Mouse (Mus musculus): ENCODE measurements around the gene Idh1. TPM values are rescaled to one million over a fixed set of nuclear protein-coding genes. Genes with fewer than 3 reads are reported as not detected.

Gene Idh1
- polyA plus RNA-seq (2015; fragmentation: Illumina TruSeq; extraction: RNeasy Lipid Tissue Mini Kit (QIAGEN cat#74804); ENCODE audit: insufficient read depth, low replicate concordance), result 67.6 TPM

GRCm38 (mm10) chr1:65186287-65187073 is at the start of gene Idh1, which contains the start of gene Pikfyve:
Idh1 (minus strand) TSS chr1:65186500.
Pikfyve (plus strand) TSS chr1:65186683.

GRCm38 (mm10) chr1:65122574-65123372 is 63.5 kb downstream of the Idh1 start, which contains the start of gene D630023F18Rik:
D630023F18Rik (minus strand) TSS chr1:65123214.

GRCm38 (mm10) chr1:65119438-65119837 is 66.9 kb downstream of the Idh1 start, which contains the start of gene Gm28845:
Gm28845 (minus strand) TSS chr1:65119558.

Other genes with a start within 250 kb of the Idh1 start
- 32.5 TPM for gene Plekhm3, start 229.7 kb downstream of the Idh1 start, polyA plus RNA-seq (2015; fragmentation: Illumina TruSeq; extraction: RNeasy Lipid Tissue Mini Kit (QIAGEN cat#74804); ENCODE audit: insufficient read depth, low replicate concordance)
- 2.5 TPM for gene Akr1cl, start 153.7 kb downstream of the Idh1 start, polyA plus RNA-seq (2015; fragmentation: Illumina TruSeq; extraction: RNeasy Lipid Tissue Mini Kit (QIAGEN cat#74804); ENCODE audit: insufficient read depth, low replicate concordance)
- not detected for gene Cryge, start 135.4 kb downstream of the Idh1 start, polyA plus RNA-seq (2015; fragmentation: Illumina TruSeq; extraction: RNeasy Lipid Tissue Mini Kit (QIAGEN cat#74804); ENCODE audit: insufficient read depth, low replicate concordance)
- not detected for gene Crygd, start 123.0 kb downstream of the Idh1 start, polyA plus RNA-seq (2015; fragmentation: Illumina TruSeq; extraction: RNeasy Lipid Tissue Mini Kit (QIAGEN cat#74804); ENCODE audit: insufficient read depth, low replicate concordance)
- gene Crygc, start 112.8 kb downstream of the Idh1 start, polyA plus RNA-seq (2015; fragmentation: Illumina TruSeq; extraction: RNeasy Lipid Tissue Mini Kit (QIAGEN cat#74804); ENCODE audit: insufficient read depth, low replicate concordance), result not detected
- gene Crygb, start 104.2 kb downstream of the Idh1 start, polyA plus RNA-seq (2015; fragmentation: Illumina TruSeq; extraction: RNeasy Lipid Tissue Mini Kit (QIAGEN cat#74804); ENCODE audit: insufficient read depth, low replicate concordance), result not detected
- gene Cryga, start 83.1 kb downstream of the Idh1 start, polyA plus RNA-seq (2015; fragmentation: Illumina TruSeq; extraction: RNeasy Lipid Tissue Mini Kit (QIAGEN cat#74804); ENCODE audit: insufficient read depth, low replicate concordance), result not detected
- not detected for gene Gm28845, start 66.9 kb downstream of the Idh1 start, polyA plus RNA-seq (2015; fragmentation: Illumina TruSeq; extraction: RNeasy Lipid Tissue Mini Kit (QIAGEN cat#74804); ENCODE audit: insufficient read depth, low replicate concordance)
- 0.14 TPM for gene D630023F18Rik, start 63.3 kb downstream of the Idh1 start, polyA plus RNA-seq (2015; fragmentation: Illumina TruSeq; extraction: RNeasy Lipid Tissue Mini Kit (QIAGEN cat#74804); ENCODE audit: insufficient read depth, low replicate concordance)
- gene Pikfyve, start 183 bp upstream of the Idh1 start, polyA plus RNA-seq (2015; fragmentation: Illumina TruSeq; extraction: RNeasy Lipid Tissue Mini Kit (QIAGEN cat#74804); ENCODE audit: insufficient read depth, low replicate concordance), result 43.6 TPM
- not detected for gene Pth2r, start 95.6 kb upstream of the Idh1 start, polyA plus RNA-seq (2015; fragmentation: Illumina TruSeq; extraction: RNeasy Lipid Tissue Mini Kit (QIAGEN cat#74804); ENCODE audit: insufficient read depth, low replicate concordance)

All from spleen, adult 10 weeks (tissue).